Mouse (Mus musculus) intestine, postnatal 0 days (tissue): ENCODE data around the gene Nudt22. TPM values are rescaled to one million over a fixed set of nuclear protein-coding genes. Genes with fewer than 3 reads are reported as not detected.
A peak's percentile ranks its signal among the peaks of the same experiment; 100 is the strongest.

Source experiments
- ATAC-seq: fragments of 200-750 bp; cut with Nextera tagmentation; 2 replicates; pipeline ENCODE4 v1.8.0; 2017; ENCODE audit warnings: mild to moderate bottlenecking, moderate TSS enrichment, moderate library complexity
- H3K27ac ChIP-seq: fragments of 300-500 bp; sonication (generic); 2 replicates; pipeline ENCODE4 v1.5.1; 2014; ENCODE audit warnings: mild to moderate bottlenecking, low read depth, low read length, moderate library complexity
- H3K27me3 ChIP-seq: fragments of 300-500 bp; sonication (generic); replicated peaks from 2 replicates; pipeline ENCODE4 v1.6.1; 2014; ENCODE audit warnings: low read length, mixed read lengths; ENCODE audit not compliant: control insufficient read depth, insufficient read depth
- H3K36me3 ChIP-seq: fragments of 300-500 bp; sonication (generic); 2 replicates; pipeline ENCODE4 v1.6.1; 2014; ENCODE audit warnings: mild to moderate bottlenecking, moderate library complexity; ENCODE audit not compliant: control insufficient read depth, insufficient read depth
- H3K4me1 ChIP-seq: fragments of 300-500 bp; sonication (generic); replicated peaks from 2 replicates; pipeline ENCODE4 v1.6.1; 2014; ENCODE audit warnings: antibody characterized with exemption, low read length, mixed read lengths; ENCODE audit not compliant: control insufficient read depth, insufficient read depth
- H3K4me2 ChIP-seq: fragments of 300-500 bp; sonication (generic); replicated peaks from 2 replicates; pipeline ENCODE4 v1.6.1; 2014; ENCODE audit warnings: low read depth, mild to moderate bottlenecking, moderate library complexity
- H3K4me3 ChIP-seq: fragments of 300-500 bp; sonication (generic); 2 replicates; pipeline ENCODE4 v1.5.1; 2014; ENCODE audit warnings: low read depth, low read length
- H3K9ac ChIP-seq: fragments of 300-500 bp; sonication (generic); 2 replicates; pipeline ENCODE4 v1.6.1; 2014; ENCODE audit warnings: mild to moderate bottlenecking, low read depth, low read length
- H3K9me3 ChIP-seq: fragments of 300-500 bp; sonication (generic); 2 replicates; pipeline ENCODE4 v1.6.1; 2016; ENCODE audit warnings: mixed run types; ENCODE audit not compliant: control insufficient read depth
- CTCF ChIP-seq: sonication (generic); IDR thresholded peaks from 2 replicates; pipeline ENCODE4 v1.5.1; 2016; ENCODE audit warnings: low read depth, mild to moderate bottlenecking, control low read depth, antibody characterized with exemption, moderate library complexity
- WGBS: fragments of 180-500 bp; shearing (Covaris S2); extraction: QIAGEN DNeasy Blood & Tissue Kit; methylation state at CpG from one replicate; pipeline ENCODE4 v1.1.7; 2014; 5-methylcytosine and 5-hydroxymethylcytosine counted together
- polyA plus RNA-seq: library from polyadenylated mRNA; unstranded; fragments of >200 nt; fragmentation: Nextera tagmentation; extraction: Ambion mirVana; gene quantifications from 2 replicates; pipeline ENCODE4 v1.2.1, GENCODE M21; 2015

Gene Nudt22
- polyA plus RNA-seq, 1 experiment from 2014 or later, result 50.4 TPM

DNA sequence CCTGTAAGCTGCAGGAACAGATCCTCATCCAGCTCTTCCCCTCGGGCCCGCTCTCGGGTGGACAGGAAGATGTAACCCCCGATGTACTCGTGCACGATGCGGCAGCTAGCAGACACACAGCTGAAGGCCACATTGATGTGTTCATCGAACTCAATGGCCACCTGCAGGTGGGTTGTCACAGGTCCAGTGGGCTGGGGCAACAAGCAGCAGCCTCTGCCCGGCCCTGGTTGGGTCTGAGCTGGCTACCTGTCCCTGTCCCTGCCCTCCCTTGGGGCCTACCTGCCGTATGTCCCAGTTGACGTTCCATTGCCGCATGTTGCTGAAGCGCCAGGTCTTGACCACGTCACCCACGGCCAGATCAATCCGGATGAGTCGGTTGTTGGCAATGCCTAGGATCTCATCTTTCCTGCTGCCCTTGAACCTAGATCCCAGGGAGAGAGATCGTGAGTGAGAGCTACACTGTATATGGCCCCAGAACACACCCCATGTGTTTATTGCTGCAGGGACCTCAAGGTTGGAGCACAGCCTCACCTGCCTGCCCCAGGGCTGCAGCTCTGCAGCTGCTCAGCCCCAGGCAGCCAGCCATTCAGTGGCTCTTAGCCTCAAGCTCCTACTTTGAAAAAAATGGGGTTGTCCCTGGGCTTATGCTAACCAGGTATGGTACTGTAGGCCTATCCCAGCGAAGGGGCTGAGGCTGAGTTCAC lies 3.6 kb upstream of the Nudt22 start:
- H3K27ac ChIP-seq, result peak overlapping the region; percentile 73; the same call in 1 of the 2 replicates
- peaks cover 7% of the 10 kb centered on the region; the same call in 1 of the 2 replicates for H3K4me1 ChIP-seq
- H3K4me3 ChIP-seq, result no peak overlapping the region
- no peak for TF ChIP-seq CTCF
- H3K36me3 ChIP-seq, result peaks cover 10% of the 10 kb centered on the region; the same call in 1 of the 2 replicates
- H3K9me3 ChIP-seq, result no peaks in the 10 kb centered on the region
- no peak overlapping the region for H3K4me2 ChIP-seq
- peak; percentile 81 for ATAC-seq
- 77% methylated on average over 19 of the region's 19 CpGs for WGBS
- no peaks in the 10 kb centered on the region for H3K27me3 ChIP-seq
- no peak overlapping the region for H3K9ac ChIP-seq

DNA sequence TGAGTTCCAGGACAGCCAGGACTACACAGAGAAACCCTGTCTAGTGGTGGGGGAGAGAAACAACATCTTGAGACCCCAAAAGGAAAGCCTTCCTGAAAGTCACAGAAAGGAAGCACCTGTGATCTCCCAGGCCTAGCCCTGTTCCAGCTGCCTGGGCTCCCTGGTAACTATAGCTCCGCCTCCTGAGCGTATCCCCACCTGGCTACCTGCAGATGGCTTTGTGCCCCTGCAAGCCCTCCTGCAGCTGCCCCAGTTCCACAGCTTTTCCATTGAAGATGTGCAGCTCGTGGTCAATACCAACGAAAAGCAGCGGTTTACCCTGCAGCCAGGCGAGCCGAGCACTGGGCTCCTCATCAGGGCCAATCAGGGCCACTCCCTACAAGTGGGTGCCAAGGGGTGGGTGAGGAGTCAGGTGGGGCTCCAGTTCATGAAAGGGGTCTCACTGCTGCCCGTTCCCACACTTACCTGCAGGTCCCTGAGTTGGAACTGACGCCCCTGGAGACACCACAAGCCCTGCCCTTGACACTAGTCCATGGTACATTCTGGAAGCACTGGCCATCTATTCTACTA lies 1.9 kb upstream of the Nudt22 start:
- no peak for ATAC-seq
- WGBS, result 85% methylated on average over 9 of the region's 9 CpGs
- no peak for TF ChIP-seq CTCF

GRCm38 (mm10) chr19:6995255-6995991 lies 494 bp downstream of the Nudt22 start:
- peak overlapping the region; percentile 74 for H3K27ac ChIP-seq

More for the DNA sequence above, 1.9 kb upstream of the Nudt22 start:
- Histone ChIP-seq H3K27ac (no peak overlapping the region), H3K4me3 (no peak overlapping the region), H3K9me3 (no peaks in the 10 kb centered on the region), H3K27me3 (no peaks in the 10 kb centered on the region), H3K4me2 (no peak overlapping the region), H3K36me3 (peaks cover 10% of the 10 kb centered on the region; the same call in 1 of the 2 replicates), H3K9ac (no peak overlapping the region), H3K4me1 (peaks cover 11% of the 10 kb centered on the region; the same call in 1 of the 2 replicates)

GRCm38 (mm10) chr19:6994489-6994888 lies 1.4 kb downstream of the Nudt22 start:
- H3K27ac ChIP-seq, result peak overlapping the region; percentile 74; the same call in 1 of the 2 replicates
- peak overlapping the region; percentile 74 for H3K4me2 ChIP-seq
- 86% methylated on average over 8 of the region's 8 CpGs for WGBS
- peak overlapping the region; percentile 48 for H3K4me3 ChIP-seq
- no peaks in the 10 kb centered on the region; the same call in 1 of the 2 replicates for H3K36me3 ChIP-seq
- no peaks in the 10 kb centered on the region for H3K27me3 ChIP-seq
- 0 out of 2 replicates have a peak overlapping the region, but pooled peaks have one; percentile 23 for H3K9ac ChIP-seq
- ATAC-seq, result no peak
- H3K9me3 ChIP-seq, result no peaks in the 10 kb centered on the region
- TF ChIP-seq CTCF, result no peak
- H3K4me1 ChIP-seq, result peaks cover 9% of the 10 kb centered on the region; the same call in 1 of the 2 replicates

More at GRCm38 (mm10) chr19:6995255-6995991, 494 bp downstream of the Nudt22 start:
- WGBS, result 42% methylated on average over 21 of the region's 21 CpGs
- peak overlapping the region; percentile 48 for H3K4me3 ChIP-seq
- H3K9me3 ChIP-seq, result no peaks in the 10 kb centered on the region
- TF ChIP-seq CTCF, result peak; percentile 22; the same call in 1 of the 2 replicates
- no peaks in the 10 kb centered on the region for H3K27me3 ChIP-seq
- H3K9ac ChIP-seq, result peak overlapping the region; percentile 32
- ATAC-seq, result no peak
- peak overlapping the region; percentile 74 for H3K4me2 ChIP-seq
- peaks cover 13% of the 10 kb centered on the region; the same call in 1 of the 2 replicates for H3K4me1 ChIP-seq
- H3K36me3 ChIP-seq, result peaks cover 6% of the 10 kb centered on the region; the same call in 1 of the 2 replicates

GRCm38 (mm10) chr19:6994002-6994401 lies 1.9 kb downstream of the Nudt22 start:
- no peak for TF ChIP-seq CTCF
- no peak overlapping the region for H3K9ac ChIP-seq
- 82% methylated on average over 8 of the region's 8 CpGs for WGBS
- peak overlapping the region; percentile 74; the same call in 1 of the 2 replicates for H3K4me2 ChIP-seq
- no peak for ATAC-seq
- no peak overlapping the region for H3K4me3 ChIP-seq
- H3K4me1 ChIP-seq, result peaks cover 9% of the 10 kb centered on the region; the same call in 1 of the 2 replicates
- no peak overlapping the region for H3K27ac ChIP-seq
- no peaks in the 10 kb centered on the region for H3K9me3 ChIP-seq
- no peaks in the 10 kb centered on the region for H3K27me3 ChIP-seq
- H3K36me3 ChIP-seq, result peaks cover 4% of the 10 kb centered on the region; the same call in 1 of the 2 replicates
